Mouse (Mus musculus): ENCODE results near the gene Ppp3cb. TPM values are rescaled to one million over a fixed set of nuclear protein-coding genes. Genes with fewer than 3 reads are reported as not detected.
A peak's percentile ranks its signal among the peaks of the same experiment; 100 is the strongest.

The Ppp3cb gene
- polyA plus RNA-seq, 1 experiment from 2014 or later, result 139 TPM

DNA sequence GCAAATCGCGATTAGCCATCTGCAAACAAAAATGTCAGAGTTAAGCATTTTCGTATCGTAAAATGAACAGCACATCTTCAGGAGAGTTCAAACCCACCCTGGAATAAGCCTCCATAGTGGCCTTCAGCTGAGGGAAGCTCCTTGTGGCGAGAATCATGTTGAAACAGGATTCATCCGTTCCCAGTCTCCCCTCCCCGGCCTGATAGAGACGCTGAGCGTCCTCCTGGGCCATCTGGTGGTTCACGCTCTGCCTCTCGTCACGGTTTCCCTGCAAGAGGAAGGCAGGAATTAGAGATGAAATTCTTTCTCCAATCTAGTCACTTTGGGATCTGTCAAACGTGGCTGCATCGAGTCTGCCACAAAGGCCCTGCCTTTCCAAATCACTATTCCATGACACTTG, 86.2 kb downstream of the Ppp3cb start:
- no peak overlapping the region for H3K4me2 ChIP-seq (ENCODE audit: low read depth, low read length)
- ATAC-seq (ENCODE audit: low read depth), result no peak

DNA sequence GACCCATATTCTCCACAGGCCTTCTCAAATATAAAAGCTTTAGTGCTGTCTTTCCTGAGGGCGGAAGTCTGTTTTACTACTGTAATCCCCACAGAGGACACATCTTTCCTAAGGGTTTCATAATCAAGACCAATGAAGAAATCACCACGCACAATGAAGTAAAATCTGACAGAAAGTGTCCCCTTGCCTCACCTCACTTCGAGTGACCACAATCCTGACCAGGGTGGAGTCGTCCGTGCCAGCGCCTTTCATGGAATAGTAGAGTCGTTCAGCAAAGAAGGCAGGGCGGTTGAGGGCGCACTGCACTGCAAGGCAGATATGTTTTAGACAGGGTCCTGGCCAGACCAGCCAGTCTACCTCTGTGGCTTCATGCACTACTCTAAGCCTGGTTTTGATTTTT, 88.0 kb downstream of the Ppp3cb start:
- no peaks in the 10 kb centered on the region for H3K4me1 ChIP-seq (ENCODE audit: control insufficient read depth, insufficient read depth, low read length)
- no peak overlapping the region for H3K27ac ChIP-seq (ENCODE audit: low read depth, low read length)
- no peaks in the 10 kb centered on the region for H3K27me3 ChIP-seq (ENCODE audit: control insufficient read depth, insufficient read depth, low read length)
- no peak overlapping the region for H3K4me2 ChIP-seq (ENCODE audit: low read depth, low read length)
- H3K4me3 ChIP-seq (ENCODE audit: low read depth, low read length), result no peak overlapping the region
- H3K9ac ChIP-seq (replicated peaks; ENCODE audit: low read depth, low read length), result no peak overlapping the region
- WGBS, result 94% methylated on average over 9 of the region's 9 CpGs
- H3K36me3 ChIP-seq (ENCODE audit: control insufficient read depth, insufficient read depth, low read length), result no peaks in the 10 kb centered on the region
- no peaks in the 10 kb centered on the region for H3K9me3 ChIP-seq (ENCODE audit: control insufficient read depth, low read length)
- ATAC-seq (ENCODE audit: low read depth), result no peak

More for the DNA sequence above, 86.2 kb downstream of the Ppp3cb start:
- Histone ChIP-seq H3K4me3 (ENCODE audit: low read depth, low read length) (no peak overlapping the region), H3K27me3 (ENCODE audit: control insufficient read depth, insufficient read depth, low read length) (no peaks in the 10 kb centered on the region), H3K27ac (ENCODE audit: low read depth, low read length) (no peak overlapping the region), H3K36me3 (ENCODE audit: control insufficient read depth, insufficient read depth, low read length) (no peaks in the 10 kb centered on the region), H3K9me3 (ENCODE audit: control insufficient read depth, low read length) (no peaks in the 10 kb centered on the region), H3K4me1 (ENCODE audit: control insufficient read depth, insufficient read depth, low read length) (no peaks in the 10 kb centered on the region), H3K9ac (replicated peaks; ENCODE audit: low read depth, low read length) (no peak overlapping the region)
- WGBS, result 86% methylated on average over 14 of the region's 14 CpGs

DNA sequence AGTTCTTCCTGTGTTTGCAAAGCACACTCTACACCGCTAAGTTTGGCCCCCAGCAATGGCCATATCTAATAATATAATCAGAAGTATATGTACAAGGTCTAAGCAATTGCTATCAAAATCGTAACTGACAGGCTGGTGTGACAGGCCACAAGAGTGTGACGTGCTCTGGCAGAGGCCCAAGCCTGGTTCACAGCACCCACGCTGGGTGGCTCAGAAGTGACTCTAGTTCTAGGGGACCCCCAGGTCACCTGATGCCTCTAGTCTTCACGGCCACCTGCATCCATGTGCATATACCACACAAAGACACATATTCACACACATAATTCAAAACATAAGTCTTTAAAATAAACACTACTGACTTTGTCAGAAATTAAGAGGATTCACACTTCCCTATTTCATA, 93.4 kb downstream of the Ppp3cb start:
- WGBS, result 96% methylated on average over 5 of the region's 5 CpGs
- no peaks in the 10 kb centered on the region for H3K9me3 ChIP-seq (ENCODE audit: control insufficient read depth, low read length)
- no peak for ATAC-seq (ENCODE audit: low read depth)

DNA sequence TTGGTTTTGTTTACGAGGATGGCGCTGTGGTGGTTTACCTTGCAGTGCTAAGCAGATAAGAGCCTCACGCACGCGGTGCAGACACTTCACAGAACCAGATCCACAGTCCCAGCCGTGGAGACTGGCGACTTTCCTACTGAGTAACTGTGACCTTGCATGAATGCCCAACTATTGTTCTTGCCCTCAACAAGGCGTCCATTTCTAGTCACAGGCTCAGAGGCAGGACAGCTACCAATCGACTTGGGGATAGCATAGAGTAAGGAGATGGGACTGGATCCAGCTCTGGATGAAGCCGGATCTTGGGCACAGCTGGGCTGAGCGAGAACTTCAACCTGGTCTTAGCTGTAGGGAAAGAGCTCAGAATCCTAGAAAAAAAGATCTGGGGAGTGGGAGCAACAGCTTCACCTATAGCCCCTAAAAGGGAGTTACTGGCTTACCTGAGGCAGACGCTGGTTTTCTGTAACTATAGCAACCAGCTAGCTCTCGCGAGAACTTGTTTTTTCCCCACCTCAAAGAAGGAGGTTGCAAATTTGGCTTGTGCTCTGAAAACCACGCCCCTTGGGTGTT, 94.5 kb downstream of the Ppp3cb start, which contains the start of gene Cfap70:
Gene Cfap70, minus strand, starts transcription at position 462 of the 567 bp plus-strand sequence.
- ATAC-seq (ENCODE audit: low read depth), result peak; percentile 79
- no peaks in the 10 kb centered on the region for H3K36me3 ChIP-seq (ENCODE audit: control insufficient read depth, insufficient read depth, low read length)
- H3K9ac ChIP-seq (replicated peaks; ENCODE audit: low read depth, low read length), result 0 out of 2 replicates have a peak within 1 kb of the TSS, but pooled peaks have one; percentile 2
- WGBS, result 4% methylated on average over 15 of the region's 15 CpGs
- H3K4me2 ChIP-seq (ENCODE audit: low read depth, low read length), result peak within 1 kb of the TSS; percentile 58
- no peaks in the 10 kb centered on the region for H3K27me3 ChIP-seq (ENCODE audit: control insufficient read depth, insufficient read depth, low read length)
- no peak within 1 kb of the TSS for H3K27ac ChIP-seq (ENCODE audit: low read depth, low read length)
- peak within 1 kb of the TSS; percentile 29 for H3K4me3 ChIP-seq (ENCODE audit: low read depth, low read length)
- no peaks in the 10 kb centered on the region for H3K9me3 ChIP-seq (ENCODE audit: control insufficient read depth, low read length)
- H3K4me1 ChIP-seq (ENCODE audit: control insufficient read depth, insufficient read depth, low read length), result no peaks in the 10 kb centered on the region

More for the DNA sequence above, 93.4 kb downstream of the Ppp3cb start:
- Histone ChIP-seq H3K27me3 (ENCODE audit: control insufficient read depth, insufficient read depth, low read length) (no peaks in the 10 kb centered on the region), H3K36me3 (ENCODE audit: control insufficient read depth, insufficient read depth, low read length) (no peaks in the 10 kb centered on the region), H3K4me1 (ENCODE audit: control insufficient read depth, insufficient read depth, low read length) (no peaks in the 10 kb centered on the region), H3K27ac (ENCODE audit: low read depth, low read length) (no peak overlapping the region), H3K4me2 (ENCODE audit: low read depth, low read length) (no peak overlapping the region), H3K4me3 (ENCODE audit: low read depth, low read length) (no peak overlapping the region), H3K9ac (replicated peaks; ENCODE audit: low read depth, low read length) (no peak overlapping the region)

DNA sequence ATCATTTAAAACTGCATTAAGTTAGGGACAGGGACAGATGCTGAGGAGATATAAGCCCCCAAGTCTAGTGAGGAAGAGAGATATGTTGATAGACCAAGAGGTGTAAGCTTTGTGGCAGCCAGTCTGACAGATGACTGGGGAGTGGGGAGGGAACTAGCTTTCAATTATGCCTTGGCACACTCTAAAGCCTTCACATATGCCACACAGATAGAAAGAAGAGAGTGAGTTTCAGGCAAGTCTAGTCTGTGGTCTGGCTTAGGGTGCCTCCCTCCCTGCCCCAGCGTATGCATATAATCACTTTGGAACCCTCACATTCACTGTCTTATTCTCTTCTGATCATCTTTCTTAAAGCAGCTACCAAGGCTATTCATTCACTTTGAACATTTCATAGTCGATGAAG, 95.1 kb downstream of the Ppp3cb start:
- Histone ChIP-seq H3K27ac (ENCODE audit: low read depth, low read length) (no peak overlapping the region), H3K27me3 (ENCODE audit: control insufficient read depth, insufficient read depth, low read length) (no peaks in the 10 kb centered on the region), H3K9me3 (ENCODE audit: control insufficient read depth, low read length) (no peaks in the 10 kb centered on the region), H3K4me3 (ENCODE audit: low read depth, low read length) (peak overlapping the region; percentile 29), H3K9ac (replicated peaks; ENCODE audit: low read depth, low read length) (no peak overlapping the region), H3K4me1 (ENCODE audit: control insufficient read depth, insufficient read depth, low read length) (no peaks in the 10 kb centered on the region), H3K36me3 (ENCODE audit: control insufficient read depth, insufficient read depth, low read length) (no peaks in the 10 kb centered on the region), H3K4me2 (ENCODE audit: low read depth, low read length) (peak overlapping the region; percentile 58)
- 0 out of 2 replicates have a peak, but pooled peaks have one; percentile 51 for ATAC-seq (ENCODE audit: low read depth)
- WGBS, result 15% methylated on average over 2 of the region's 2 CpGs

Other genes with a start within 250 kb of the Ppp3cb start
- gene Ecd, start 198.5 kb downstream of the Ppp3cb start, polyA plus RNA-seq (2014; fragmentation: Nextera tagmentation; extraction: Ambion mirVana), result 59.2 and 60.6 TPM in 2 replicates
- gene Fam149b, start 198.4 kb downstream of the Ppp3cb start, polyA plus RNA-seq (2014; fragmentation: Nextera tagmentation; extraction: Ambion mirVana), result 45.4 and 48.4 TPM in 2 replicates
- 73.8 and 111 TPM in 2 replicates for gene Dnajc9, start 157.7 kb downstream of the Ppp3cb start, polyA plus RNA-seq (2014; fragmentation: Nextera tagmentation; extraction: Ambion mirVana)
- gene Mrps16, start 152.9 kb downstream of the Ppp3cb start, polyA plus RNA-seq (2014; fragmentation: Nextera tagmentation; extraction: Ambion mirVana), result 65.2 and 71.2 TPM in 2 replicates
- 1.2 and 1.9 TPM in 2 replicates for gene Cfap70, start 94.3 kb downstream of the Ppp3cb start, polyA plus RNA-seq (2014; fragmentation: Nextera tagmentation; extraction: Ambion mirVana)
- gene Anxa7, start 66.4 kb downstream of the Ppp3cb start, polyA plus RNA-seq (2014; fragmentation: Nextera tagmentation; extraction: Ambion mirVana), result 14.5 and 18.4 TPM in 2 replicates
- 0.47 and 0.66 TPM in 2 replicates for gene Mss51, start 49.7 kb downstream of the Ppp3cb start, polyA plus RNA-seq (2014; fragmentation: Nextera tagmentation; extraction: Ambion mirVana)
- 13.6 and 15.1 TPM in 2 replicates for gene Usp54, start 94.5 kb upstream of the Ppp3cb start, polyA plus RNA-seq (2014; fragmentation: Nextera tagmentation; extraction: Ambion mirVana)
- gene Myoz1, start 110.0 kb upstream of the Ppp3cb start, polyA plus RNA-seq (2014; fragmentation: Nextera tagmentation; extraction: Ambion mirVana), result 0.31 TPM in 1 of 2 replicates, not detected in the other
- gene Synpo2l, start 121.8 kb upstream of the Ppp3cb start, polyA plus RNA-seq (2014; fragmentation: Nextera tagmentation; extraction: Ambion mirVana), result 0.19 and 0.23 TPM in 2 replicates
- gene Sec24c, start 127.7 kb upstream of the Ppp3cb start, polyA plus RNA-seq (2014; fragmentation: Nextera tagmentation; extraction: Ambion mirVana), result 74.4 and 87.0 TPM in 2 replicates
- gene Fut11, start 148.4 kb upstream of the Ppp3cb start, polyA plus RNA-seq (2014; fragmentation: Nextera tagmentation; extraction: Ambion mirVana), result 20.0 and 30.6 TPM in 2 replicates
- 172 and 195 TPM in 2 replicates for gene Chchd1, start 156.4 kb upstream of the Ppp3cb start, polyA plus RNA-seq (2014; fragmentation: Nextera tagmentation; extraction: Ambion mirVana)
- 49.2 and 52.8 TPM in 2 replicates for gene Zswim8, start 161.0 kb upstream of the Ppp3cb start, polyA plus RNA-seq (2014; fragmentation: Nextera tagmentation; extraction: Ambion mirVana)
- 17.7 and 17.8 TPM in 2 replicates for gene Ndst2, start 188.0 kb upstream of the Ppp3cb start, polyA plus RNA-seq (2014; fragmentation: Nextera tagmentation; extraction: Ambion mirVana)
- 215 and 232 TPM in 2 replicates for gene Camk2g, start 247.5 kb upstream of the Ppp3cb start, polyA plus RNA-seq (2014; fragmentation: Nextera tagmentation; extraction: Ambion mirVana)

Measured in neural tube, embryonic 14.5 days (tissue).